Mouse (Mus musculus): ENCODE measurements at regions not wholly inside any gene's neighbourhood (a gene's known extent, or its start where the extent isn't known, plus 50 kb on each side); places are given as distances from the start of the nearest gene placed in this dataset.

GRCm38 (mm10) chr16:86067628-86068364 lies 166.2 kb upstream of the Adamts5 start:
- Histone ChIP-seq H3K4me1 (no peaks in the 10 kb centered on the region), H3K4me2 (no peak overlapping the region), H3K36me3 (no peaks in the 10 kb centered on the region), H3K27ac (no peak overlapping the region), H3K9ac (no peak overlapping the region), H3K4me3 (replicated peaks) (no peak overlapping the region), H3K27me3 (no peaks in the 10 kb centered on the region), H3K9me3 (replicated peaks) (no peaks in the 10 kb centered on the region)
- 41% methylated on average over 3 of the region's 3 CpGs for WGBS
- ATAC-seq (replicated peaks; ENCODE audit: low FRiP score): no peak; the same call in 1 of the 2 replicates

DNA sequence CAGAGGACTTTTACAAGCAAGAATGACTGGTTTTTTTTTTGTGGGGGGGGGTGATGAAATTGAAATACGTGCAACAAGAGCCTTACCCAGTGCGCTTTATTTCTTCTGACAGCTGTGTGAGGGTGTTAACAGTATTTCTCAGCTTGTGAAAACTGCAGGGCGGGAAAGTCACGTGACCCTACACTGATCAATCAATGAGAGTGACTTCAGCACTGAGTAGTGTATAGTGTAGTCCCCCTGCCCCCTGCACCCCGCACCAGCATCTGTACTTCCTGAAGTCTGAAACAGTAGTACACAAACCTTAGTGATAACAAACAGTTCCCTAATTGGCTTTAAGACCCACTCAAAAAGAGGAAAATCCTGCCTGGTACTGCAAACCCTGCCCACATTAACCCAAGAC lies 158.5 kb upstream of the Adamts5 start:
- WGBS: 55% methylated on average over 5 of the region's 5 CpGs
- Histone ChIP-seq H3K9me3 (replicated peaks) (no peaks in the 10 kb centered on the region), H3K36me3 (no peaks in the 10 kb centered on the region), H3K27ac (no peak overlapping the region), H3K4me3 (replicated peaks) (no peak overlapping the region), H3K27me3 (no peaks in the 10 kb centered on the region), H3K4me2 (no peak overlapping the region), H3K4me1 (no peaks in the 10 kb centered on the region), H3K9ac (no peak overlapping the region)
- ATAC-seq (replicated peaks; ENCODE audit: low FRiP score): no peak

- Histone ChIP-seq H3K27ac (no peak overlapping the region), H3K9me3 (replicated peaks) (no peaks in the 10 kb centered on the region), H3K27me3 (no peaks in the 10 kb centered on the region), H3K4me2 (no peak overlapping the region), H3K36me3 (no peaks in the 10 kb centered on the region), H3K4me3 (replicated peaks) (no peak overlapping the region), H3K4me1 (no peaks in the 10 kb centered on the region), H3K9ac (no peak overlapping the region)
- no peak for ATAC-seq (replicated peaks; ENCODE audit: low FRiP score)
- WGBS: 85% methylated on average over 2 of the region's 2 CpGs
Observed at GRCm38 (mm10) chr16:86044695-86045094, 143.1 kb upstream of the Adamts5 start.

GRCm38 (mm10) chr16:86034772-86035171 lies 133.1 kb upstream of the Adamts5 start:
- no peaks in the 10 kb centered on the region for H3K9me3 ChIP-seq (replicated peaks)
- no peak overlapping the region for H3K4me3 ChIP-seq (replicated peaks)
- 92% methylated on average over 9 of the region's 9 CpGs for WGBS
- H3K9ac ChIP-seq: no peak overlapping the region
- H3K27ac ChIP-seq: no peak overlapping the region
- no peak overlapping the region for H3K4me2 ChIP-seq
- H3K4me1 ChIP-seq: no peaks in the 10 kb centered on the region
- H3K36me3 ChIP-seq: no peaks in the 10 kb centered on the region
- no peaks in the 10 kb centered on the region for H3K27me3 ChIP-seq
- no peak for ATAC-seq (replicated peaks; ENCODE audit: low FRiP score)

DNA sequence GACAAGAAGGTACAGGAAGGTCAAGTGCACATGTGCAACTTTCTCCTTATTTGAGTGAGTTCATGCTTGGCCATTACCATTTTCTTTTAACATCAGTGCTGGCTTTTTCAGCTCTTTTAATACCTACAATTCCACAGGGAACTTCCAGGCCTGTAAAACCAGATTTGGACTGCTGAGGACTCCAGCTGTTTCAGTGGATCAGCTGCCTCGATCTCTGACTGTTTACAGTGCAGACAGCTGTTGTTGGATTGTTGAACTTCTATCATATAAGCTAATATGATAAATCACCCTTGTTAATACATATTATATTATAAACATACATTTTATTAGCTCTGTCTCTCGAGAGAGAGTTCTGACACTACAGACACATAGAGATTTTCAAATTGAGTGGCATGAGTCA lies 126.1 kb upstream of the Adamts5 start:
- Histone ChIP-seq H3K27me3 (no peaks in the 10 kb centered on the region), H3K36me3 (no peaks in the 10 kb centered on the region), H3K9ac (no peak overlapping the region), H3K9me3 (replicated peaks) (no peaks in the 10 kb centered on the region), H3K4me3 (replicated peaks) (no peak overlapping the region), H3K27ac (no peak overlapping the region), H3K4me2 (no peak overlapping the region), H3K4me1 (no peaks in the 10 kb centered on the region)
- 57% methylated on average over 2 of the region's 2 CpGs for WGBS
- no peak for ATAC-seq (replicated peaks; ENCODE audit: low FRiP score)

DNA sequence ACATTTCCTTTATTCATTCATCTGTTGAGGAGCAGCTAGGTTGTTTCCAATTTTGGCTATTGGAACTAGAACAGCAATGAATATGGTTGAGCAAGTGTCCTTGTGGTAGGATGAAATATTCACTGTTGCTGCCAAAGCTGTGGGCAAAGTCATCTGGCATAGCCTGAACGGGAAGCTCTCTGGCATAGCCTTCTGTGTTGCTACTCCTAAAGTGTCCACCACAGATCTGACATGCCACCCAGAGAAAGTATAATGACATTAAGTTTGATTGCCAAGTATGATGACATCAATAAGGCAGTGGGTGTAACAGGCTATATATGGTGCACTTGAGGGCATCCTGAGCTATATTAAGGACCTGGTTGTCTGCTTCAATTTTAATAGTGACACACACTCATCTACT lies 113.7 kb upstream of the Adamts5 start:
- H3K27ac ChIP-seq: no peak overlapping the region
- no peaks in the 10 kb centered on the region for H3K4me1 ChIP-seq
- no peaks in the 10 kb centered on the region for H3K36me3 ChIP-seq
- H3K4me3 ChIP-seq (replicated peaks): no peak overlapping the region
- no peak overlapping the region for H3K4me2 ChIP-seq
- H3K9me3 ChIP-seq (replicated peaks): no peaks in the 10 kb centered on the region
- H3K27me3 ChIP-seq: no peaks in the 10 kb centered on the region
- 84% methylated on average over 1 of the region's 1 CpGs for WGBS
- ATAC-seq (replicated peaks; ENCODE audit: low FRiP score): no peak
- H3K9ac ChIP-seq: no peak overlapping the region

DNA sequence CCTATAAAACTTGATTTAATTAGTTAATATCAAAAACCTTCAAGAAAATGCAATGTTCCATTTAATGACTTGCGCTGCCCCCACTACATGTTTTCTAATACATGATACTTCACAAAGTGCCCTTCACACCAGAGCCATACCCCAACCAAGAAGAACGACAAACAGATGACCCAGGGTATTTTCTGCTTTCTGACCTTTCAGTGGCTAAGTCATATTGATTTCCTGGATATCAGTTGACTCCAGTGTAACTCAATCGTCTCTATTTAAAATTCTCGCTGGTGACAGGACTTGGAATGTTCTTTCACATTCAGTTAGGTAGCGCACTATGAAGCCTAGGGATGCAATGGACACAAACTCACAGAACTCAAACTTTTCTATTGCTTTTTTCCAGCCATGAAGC lies 109.4 kb upstream of the Adamts5 start:
- no peaks in the 10 kb centered on the region for H3K27me3 ChIP-seq
- H3K4me3 ChIP-seq (replicated peaks): no peak overlapping the region
- WGBS: 71% methylated on average over 5 of the region's 5 CpGs
- no peak overlapping the region for H3K4me2 ChIP-seq
- H3K27ac ChIP-seq: no peak overlapping the region
- no peak for ATAC-seq (replicated peaks; ENCODE audit: low FRiP score)
- H3K36me3 ChIP-seq: no peaks in the 10 kb centered on the region
- H3K9me3 ChIP-seq (replicated peaks): no peaks in the 10 kb centered on the region
- no peak overlapping the region for H3K9ac ChIP-seq
- H3K4me1 ChIP-seq: no peaks in the 10 kb centered on the region

GRCm38 (mm10) chr16:86009638-86010329 lies 108.2 kb upstream of the Adamts5 start:
- no peak for ATAC-seq (replicated peaks; ENCODE audit: low FRiP score)
- no peaks in the 10 kb centered on the region for H3K27me3 ChIP-seq
- H3K9me3 ChIP-seq (replicated peaks): no peaks in the 10 kb centered on the region
- H3K9ac ChIP-seq: no peak overlapping the region
- WGBS: 47% methylated on average over 3 of the region's 3 CpGs
- no peak overlapping the region for H3K4me2 ChIP-seq
- H3K4me3 ChIP-seq (replicated peaks): no peak overlapping the region
- no peaks in the 10 kb centered on the region for H3K4me1 ChIP-seq
- no peaks in the 10 kb centered on the region for H3K36me3 ChIP-seq
- peak overlapping the region; percentile 9; the same call in 1 of the 2 replicates for H3K27ac ChIP-seq

DNA sequence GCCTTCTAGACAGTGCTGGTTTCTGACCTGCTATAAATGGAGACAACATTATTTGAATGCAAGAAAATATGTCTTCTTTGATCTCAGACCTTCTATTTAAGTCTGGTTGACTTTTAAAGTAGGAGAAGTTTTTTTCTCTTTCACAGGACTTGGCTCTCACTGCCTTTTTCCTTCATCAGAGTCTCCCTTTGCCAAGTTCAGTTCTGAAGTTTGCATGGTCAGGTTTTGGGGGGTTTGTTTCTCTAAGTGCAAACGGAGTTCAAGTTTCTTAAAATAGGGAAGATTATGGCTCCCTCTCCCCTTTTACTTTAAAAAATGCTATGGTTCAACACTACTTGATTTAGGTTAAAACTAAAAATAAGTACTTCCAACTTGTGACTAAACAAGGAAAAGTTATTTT lies 106.2 kb upstream of the Adamts5 start:
- no peaks in the 10 kb centered on the region for H3K4me1 ChIP-seq
- H3K4me2 ChIP-seq: no peak overlapping the region
- no peak for ATAC-seq (replicated peaks; ENCODE audit: low FRiP score)
- H3K27ac ChIP-seq: no peak overlapping the region
- H3K9ac ChIP-seq: no peak overlapping the region
- no peaks in the 10 kb centered on the region for H3K36me3 ChIP-seq
- no peaks in the 10 kb centered on the region for H3K27me3 ChIP-seq
- no peak overlapping the region for H3K4me3 ChIP-seq (replicated peaks)
- WGBS: 52% methylated on average over 1 of the region's 1 CpGs
- no peaks in the 10 kb centered on the region for H3K9me3 ChIP-seq (replicated peaks)

- ATAC-seq (replicated peaks; ENCODE audit: low FRiP score): no peak
- no peaks in the 10 kb centered on the region for H3K9me3 ChIP-seq (replicated peaks)
- no peaks in the 10 kb centered on the region for H3K27me3 ChIP-seq
- no peaks in the 10 kb centered on the region for H3K4me1 ChIP-seq
- H3K27ac ChIP-seq: no peak overlapping the region
- WGBS: 94% methylated on average over 1 of the region's 1 CpGs
- H3K4me2 ChIP-seq: no peak overlapping the region
- H3K36me3 ChIP-seq: no peaks in the 10 kb centered on the region
- H3K9ac ChIP-seq: no peak overlapping the region
- no peak overlapping the region for H3K4me3 ChIP-seq (replicated peaks)
Observed at GRCm38 (mm10) chr16:86000846-86001245, 99.2 kb upstream of the Adamts5 start.

- no peak for ATAC-seq (replicated peaks; ENCODE audit: low FRiP score)
- 84% methylated on average over 2 of the region's 2 CpGs for WGBS
Observed at GRCm38 (mm10) chr16:85985841-85986240, 84.2 kb upstream of the Adamts5 start.

GRCm38 (mm10) chr16:85977102-85977501 lies 75.5 kb upstream of the Adamts5 start:
- ATAC-seq (replicated peaks; ENCODE audit: low FRiP score): no peak
- WGBS: 63% methylated on average over 2 of the region's 2 CpGs
- Histone ChIP-seq H3K4me3 (replicated peaks) (no peak overlapping the region), H3K9ac (no peak overlapping the region), H3K4me1 (no peaks in the 10 kb centered on the region), H3K9me3 (replicated peaks) (no peaks in the 10 kb centered on the region), H3K27me3 (no peaks in the 10 kb centered on the region), H3K36me3 (no peaks in the 10 kb centered on the region), H3K27ac (no peak overlapping the region), H3K4me2 (no peak overlapping the region)

More at GRCm38 (mm10) chr16:85985841-85986240, 84.2 kb upstream of the Adamts5 start:
- Histone ChIP-seq H3K27me3 (no peaks in the 10 kb centered on the region), H3K4me1 (no peaks in the 10 kb centered on the region), H3K9ac (no peak overlapping the region), H3K4me3 (replicated peaks) (no peak overlapping the region), H3K9me3 (replicated peaks) (no peaks in the 10 kb centered on the region), H3K36me3 (no peaks in the 10 kb centered on the region), H3K4me2 (no peak overlapping the region), H3K27ac (no peak overlapping the region)

Measured in kidney, embryonic 15.5 days (tissue).